Mouse (Mus musculus) MEL (cell line): Measurements from ENCODE around the gene Hdac7.

Source experiments
- CHD1 ChIP-seq: IDR thresholded peaks from 2 replicates; pipeline ENCODE4 v1.6.1; 2012; ENCODE audit warnings: low read depth, mild to moderate bottlenecking, inconsistent platforms, low read length, improper control_type of control experiment
- CTCF ChIP-seq, 3 experiments: IDR thresholded peaks in 2 of 3; conservative IDR thresholded peaks in 1 of 3; 2 replicates each; pipeline ENCODE4 v1.5.1; 2011 to 2012; ENCODE audit warnings: low read length in 3 of 3, low read depth in 2 of 3, mild to moderate bottlenecking in 2 of 3, improper control_type of control experiment in 1 of 3, inconsistent platforms in 1 of 3, mixed read lengths in 1 of 3, moderate library complexity in 1 of 3; ENCODE audit not compliant: control insufficient read depth in 1 of 3, insufficient read depth in 1 of 3, poor library complexity in 1 of 3, severe bottlenecking in 1 of 3
- ELF1 ChIP-seq: IDR thresholded peaks from 2 replicates; pipeline ENCODE4 v1.6.1; 2014; ENCODE audit warnings: low read depth, mild to moderate bottlenecking, inconsistent platforms, low read length, improper control_type of control experiment, moderate library complexity
- EP300 ChIP-seq, 2 experiments: IDR thresholded peaks; 2 replicates each; pipeline ENCODE4 v1.6.1; 2011; ENCODE audit warnings: improper control_type of control experiment in 2 of 2, low read length in 2 of 2, low read depth in 1 of 2, mild to moderate bottlenecking in 1 of 2
- MXI1 ChIP-seq: IDR thresholded peaks from 2 replicates; pipeline ENCODE4 v1.6.1; 2011; ENCODE audit warnings: mild to moderate bottlenecking, low read depth, low read length, improper control_type of control experiment
- NELFE ChIP-seq: IDR thresholded peaks from 2 replicates; pipeline ENCODE4 v1.6.1; 2011; ENCODE audit warnings: low read depth, low read length, improper control_type of control experiment
- POLR2A ChIP-seq, 2 experiments: IDR thresholded peaks; 2 replicates each; pipeline ENCODE4 v1.6.1; 2011 to 2012; ENCODE audit warnings: low read length in 2 of 2, mild to moderate bottlenecking in 2 of 2, control low read depth in 1 of 2, improper control_type of control experiment in 1 of 2, low read depth in 1 of 2, moderate library complexity in 1 of 2; ENCODE audit not compliant: control insufficient read depth in 1 of 2, insufficient read depth in 1 of 2, poor library complexity in 1 of 2
- RAD21 ChIP-seq: IDR thresholded peaks from 2 replicates; pipeline ENCODE4 v1.6.1; 2011; ENCODE audit warnings: mild to moderate bottlenecking, low read depth, low read length, improper control_type of control experiment
- ZNF384 ChIP-seq: IDR thresholded peaks from 2 replicates; pipeline ENCODE4 v1.6.1; 2012; ENCODE audit warnings: low read depth, mild to moderate bottlenecking, inconsistent platforms, low read length, improper control_type of control experiment

GRCm38 (mm10) chr15:97847866-97848265, 3.6 kb upstream of the Hdac7 start:
- no peak for TF ChIP-seq MXI1
- no peak; a peak in 1 of 4 replicates for TF ChIP-seq POLR2A (IDR thresholded peaks at IDR 0.05; ENCODE audit: control insufficient read depth in 1 of 2, insufficient read depth in 1 of 2, low read depth in 1 of 2, low read length in 2 of 2, poor library complexity in 1 of 2)
- no peak for TF ChIP-seq CTCF (IDR thresholded peaks at IDR 0.05 in 2 of 3, conservative IDR thresholded peaks at IDR 0.05 in 1 of 3; ENCODE audit: control insufficient read depth in 1 of 3, insufficient read depth in 1 of 3, low read depth in 2 of 3, low read length in 3 of 3, poor library complexity in 1 of 3, severe bottlenecking in 1 of 3)
- no peak for TF ChIP-seq ELF1
- TF ChIP-seq RAD21: no peak
- TF ChIP-seq CHD1: no peak
- TF ChIP-seq ZNF384: no peak
- no peak for TF ChIP-seq NELFE
- no peak for TF ChIP-seq EP300 (IDR thresholded peaks at IDR 0.05; ENCODE audit: low read depth in 1 of 2, low read length in 2 of 2)
